In the genomic region with DNA sequence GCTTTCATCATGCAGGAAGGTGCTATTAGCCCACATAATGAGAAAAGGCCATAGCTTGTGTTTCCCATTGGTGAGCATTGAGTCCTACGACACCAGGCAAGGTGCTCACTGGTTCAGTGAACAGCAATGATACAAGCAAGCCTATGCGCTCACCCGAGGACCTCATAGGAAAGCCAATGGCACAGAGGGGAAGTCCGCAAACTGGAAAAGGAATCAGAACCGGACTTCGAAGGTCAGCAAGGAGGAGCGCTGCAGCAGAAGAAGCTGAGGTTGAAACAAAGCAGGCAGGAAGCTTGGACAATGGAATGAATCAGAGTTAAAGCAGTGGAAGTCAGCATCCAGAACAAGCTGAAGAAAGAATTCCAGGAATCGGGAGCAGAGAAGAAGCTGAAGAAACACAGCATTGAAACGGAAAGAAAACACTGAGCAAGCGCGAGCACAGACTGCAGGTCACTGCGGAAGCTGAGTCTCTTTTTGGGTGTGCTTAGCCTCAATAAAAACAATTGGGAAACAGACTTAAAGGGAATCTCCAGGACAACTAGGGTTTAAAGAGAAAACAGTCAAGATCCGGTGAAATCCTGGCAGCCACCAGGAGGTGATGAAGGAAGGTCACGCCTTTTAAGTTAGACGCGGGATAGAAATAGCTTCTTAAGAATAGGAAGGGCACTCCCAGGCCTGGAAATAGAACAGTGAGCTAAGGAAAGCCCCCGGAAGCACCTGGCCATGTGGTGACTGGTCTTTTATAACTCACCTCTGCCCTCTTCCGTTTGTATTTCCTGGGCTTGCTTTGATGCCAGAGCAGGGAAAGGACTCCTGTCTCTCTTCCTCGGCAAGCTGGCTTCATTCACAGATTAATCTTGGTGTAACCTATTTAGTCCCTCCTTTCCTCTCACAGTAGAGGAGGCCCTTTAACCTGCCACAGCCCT, we compare ENCODE assay signal across 10 mouse cellular contexts.
DNase-seq lines count a peak whose midpoint lies in the region; ATAC-seq lines count a peak whose summit lies in the region.
"Had no signal": no experiment of that assay in that cellular context is flagged by ENCODE, and none has a peak within 500 bp of the region (broad histone marks: within the 10 kb centered on the region; RNA-seq: fewer than 3 reads in every experiment).

No protein-coding gene starts in this region.

- peaks cover 10% of the 10 kb centered on the region for H3K4me1 ChIP-seq in heart, embryonic 10.5 days
- H3K4me1 ChIP-seq in forebrain, embryonic 13.5 days, result no peaks in the 10 kb centered on the region
- H3K4me1 ChIP-seq: hindbrain, embryonic 15.5 days had no signal

- WGBS in heart, embryonic 10.5 days, result 40% methylated on average over 19 of the region's 19 CpGs
- 70% methylated on average over 19 of the region's 19 CpGs for WGBS in forebrain, embryonic 13.5 days

- H3K27me3 ChIP-seq in heart, embryonic 10.5 days (ENCODE audit: insufficient read depth, poor library complexity, severe bottlenecking), result no peaks in the 10 kb centered on the region
- H3K27me3 ChIP-seq in forebrain, embryonic 13.5 days, result no peaks in the 10 kb centered on the region
- H3K27me3 ChIP-seq: hindbrain, embryonic 15.5 days had no signal

- H3K27ac ChIP-seq in heart, embryonic 10.5 days, result peak overlapping the region; percentile 64
- H3K27ac ChIP-seq in forebrain, embryonic 13.5 days, result no peak overlapping the region
- H3K27ac ChIP-seq: hindbrain, embryonic 15.5 days had no signal

- peak; percentile 14 for DNase-seq in gastrocnemius, postnatal 14 days
- no peak for DNase-seq in gastrocnemius, postnatal 4 days (ENCODE audit: low spot score in 2 of 2)
- no peak for DNase-seq in heart, embryonic 10.5 days (ENCODE audit: low spot score)
- DNase-seq in kidney, postnatal 25 days, result peak; percentile 50 to 78
- no peak for DNase-seq in left cerebral cortex, adult 11 months (ENCODE audit: low spot score)
- DNase-seq in cerebellum, adult 11 months, result no peak

- no peaks in the 10 kb centered on the region for H3K9me3 ChIP-seq in heart, embryonic 10.5 days
- H3K9me3 ChIP-seq in forebrain, embryonic 13.5 days (replicated peaks), result no peaks in the 10 kb centered on the region
- H3K9me3 ChIP-seq: G1E; hindbrain, embryonic 15.5 days had no signal

- ATAC-seq in neutrophil, adult 5-6 weeks (ENCODE audit: extremely low read depth, insufficient number of reproducible peaks, low FRiP score, poor library complexity, severe bottlenecking), result peak; percentile 27; the same call in 1 of the 2 replicates
- ATAC-seq in forebrain, embryonic 13.5 days, result no peak

- no peaks in the 10 kb centered on the region for H3K36me3 ChIP-seq in heart, embryonic 10.5 days
- H3K36me3 ChIP-seq in forebrain, embryonic 13.5 days (ENCODE audit: poor library complexity, severe bottlenecking), result no peaks in the 10 kb centered on the region
- H3K36me3 ChIP-seq: G1E; hindbrain, embryonic 15.5 days had no signal

- no peak overlapping the region for H3K4me2 ChIP-seq in forebrain, embryonic 13.5 days
- H3K4me2 ChIP-seq: hindbrain, embryonic 15.5 days had no signal

- H3K9ac ChIP-seq in forebrain, embryonic 13.5 days, result no peak overlapping the region
- H3K9ac ChIP-seq: hindbrain, embryonic 15.5 days had no signal

- H3K4me3 ChIP-seq in heart, embryonic 10.5 days, result peak overlapping the region; percentile 15; the same call in 1 of the 2 replicates
- H3K4me3 ChIP-seq in forebrain, embryonic 13.5 days, result no peak overlapping the region
- H3K4me3 ChIP-seq: hindbrain, embryonic 15.5 days had no signal

- intact Hi-C loops in gastrocnemius, postnatal 14 days (cut with DNase I; ENCODE audit: low total_unique reads), result no loop called here

Comparison
In these comparisons a context has a peak if more than half of its experiments do, and no peak if none do; other contexts are left out.
1. DNase-seq: peak in gastrocnemius, postnatal 14 days (single experiment) and kidney, postnatal 25 days (2 of 2); none in gastrocnemius, postnatal 4 days (0 of 2), heart, embryonic 10.5 days (single experiment), left cerebral cortex, adult 11 months (single experiment) and cerebellum, adult 11 months (single experiment).